In genomic region chr5:4417761-4418160, GRCm38 (mm10) we compare ENCODE assay signal across 25 mouse cellular contexts.
DNase-seq lines count a peak whose midpoint lies in the region; ATAC-seq and TF ChIP-seq lines count a peak whose summit lies in the region.
"Had no signal": no experiment of that assay in that cellular context is flagged by ENCODE, and none has a peak within 500 bp of the region (broad histone marks: within the 10 kb centered on the region; RNA-seq: fewer than 3 reads in every experiment).

No protein-coding gene starts in this region.

- H3K27ac ChIP-seq in hindbrain, embryonic 16.5 days (ENCODE audit: low read depth, low read length): no peak overlapping the region
- H3K27ac ChIP-seq in hindbrain, embryonic 14.5 days: no peak overlapping the region
- H3K27ac ChIP-seq: forebrain, embryonic 12.5 days; heart, embryonic 13.5 days; kidney, embryonic 15.5 days; limb, embryonic 12.5 days; liver, embryonic 15.5 days; stomach, embryonic 15.5 days had no signal

- no peak for TF ChIP-seq POLR2A in brain, embryonic 14.5 days (IDR thresholded peaks at IDR 0.05; ENCODE audit: borderline replicate concordance, extremely low read depth, insufficient read depth, insufficient read length, poor library complexity, severe bottlenecking)

- no peaks in the 10 kb centered on the region for H3K36me3 ChIP-seq in hindbrain, embryonic 16.5 days (ENCODE audit: control insufficient read depth, insufficient read depth, low read length)
- no peaks in the 10 kb centered on the region for H3K36me3 ChIP-seq in hindbrain, embryonic 14.5 days (replicated peaks; ENCODE audit: control insufficient read depth, insufficient read depth)
- H3K36me3 ChIP-seq: forebrain, embryonic 12.5 days; heart, embryonic 13.5 days; kidney, embryonic 15.5 days; limb, embryonic 12.5 days; liver, embryonic 15.5 days; stomach, embryonic 15.5 days had no signal

- H3K4me1 ChIP-seq in hindbrain, embryonic 16.5 days (ENCODE audit: control insufficient read depth, insufficient read depth, low read depth, low read length): no peaks in the 10 kb centered on the region
- H3K4me1 ChIP-seq in hindbrain, embryonic 14.5 days (replicated peaks; ENCODE audit: control insufficient read depth, insufficient read depth, low read length): no peaks in the 10 kb centered on the region
- H3K4me1 ChIP-seq: forebrain, embryonic 12.5 days; heart, embryonic 13.5 days; kidney, embryonic 15.5 days; limb, embryonic 12.5 days; liver, embryonic 15.5 days; stomach, embryonic 15.5 days had no signal

- WGBS in hindbrain, embryonic 16.5 days: 76% methylated on average over 1 of the region's 1 CpGs
- 75% methylated on average over 1 of the region's 1 CpGs for whole genome bisulfite sequencing in hindbrain, embryonic 14.5 days

- ATAC-seq in hindbrain, embryonic 16.5 days: peak; percentile 83
- ATAC-seq in hindbrain, embryonic 14.5 days (ENCODE audit: low FRiP score): no peak
- ATAC-seq: forebrain, postnatal 0 days; inflammation-experienced regulatory T-cells, adult 6 months had no signal

- no peak overlapping the region for H3K9ac ChIP-seq in hindbrain, embryonic 16.5 days (ENCODE audit: low read depth, low read length)
- H3K9ac ChIP-seq in hindbrain, embryonic 14.5 days: no peak overlapping the region
- H3K9ac ChIP-seq: forebrain, embryonic 12.5 days; forebrain, postnatal 0 days; heart, embryonic 13.5 days; kidney, embryonic 15.5 days; limb, embryonic 12.5 days; liver, embryonic 15.5 days; lung, embryonic 14.5 days; stomach, embryonic 15.5 days had no signal

- H3K4me2 ChIP-seq in hindbrain, embryonic 16.5 days (ENCODE audit: low read length): no peak overlapping the region
- no peak overlapping the region for H3K4me2 ChIP-seq in hindbrain, embryonic 14.5 days (replicated peaks)
- H3K4me2 ChIP-seq: forebrain, embryonic 12.5 days; heart, embryonic 13.5 days; kidney, embryonic 15.5 days; limb, embryonic 12.5 days; liver, embryonic 15.5 days; lung, embryonic 14.5 days; stomach, embryonic 15.5 days had no signal

- DNase-seq in hindbrain, embryonic 14.5 days (ENCODE audit: low spot score): no peak
- peak; percentile 26 for DNase-seq in brain, embryonic 14.5 days (ENCODE audit: low read depth)
- peak; percentile 20 for DNase-seq in cerebellum, adult 8-10 months
- DNase-seq in cerebellum, postnatal 25 days: peak; percentile 50 to 65
- DNase-seq in adrenal gland, postnatal 25 days: no peak
- no peak for DNase-seq in adipocyte (ENCODE audit: low spot score)
- DNase-seq: adrenal gland, adult 2 months; forebrain, postnatal 0 days; gastrocnemius, postnatal 10 days; heart, postnatal 10 days; kidney, adult 18-20 months; kidney, postnatal 25 days; lung, embryonic 14.5 days; lung, postnatal 14 days; midbrain, embryonic 14.5 days; right cerebral cortex, postnatal 25 days had no signal

- H3K27me3 ChIP-seq in hindbrain, embryonic 16.5 days (replicated peaks; ENCODE audit: control insufficient read depth, insufficient read depth, low read length): no peaks in the 10 kb centered on the region
- H3K27me3 ChIP-seq in hindbrain, embryonic 14.5 days (ENCODE audit: control insufficient read depth, insufficient read depth, low read length): no peaks in the 10 kb centered on the region
- H3K27me3 ChIP-seq: forebrain, embryonic 12.5 days; heart, embryonic 13.5 days; kidney, embryonic 15.5 days; limb, embryonic 12.5 days; liver, embryonic 15.5 days; stomach, embryonic 15.5 days had no signal

- no peak for TF ChIP-seq CTCF in brain, embryonic 14.5 days (IDR thresholded peaks at IDR 0.05; ENCODE audit: borderline replicate concordance, extremely low read depth, insufficient read depth, insufficient read length)

- no peak overlapping the region for H3K4me3 ChIP-seq in hindbrain, embryonic 16.5 days (ENCODE audit: low read length)
- H3K4me3 ChIP-seq in hindbrain, embryonic 14.5 days (replicated peaks; ENCODE audit: low read length): no peak overlapping the region
- H3K4me3 ChIP-seq: erythroblast, embryonic 14.5 days; forebrain, embryonic 12.5 days; heart, embryonic 13.5 days; kidney, embryonic 15.5 days; limb, embryonic 12.5 days; liver, embryonic 15.5 days; stomach, embryonic 15.5 days had no signal

- H3K9me3 ChIP-seq in hindbrain, embryonic 16.5 days (ENCODE audit: control insufficient read depth, low read length): no peaks in the 10 kb centered on the region
- H3K9me3 ChIP-seq in hindbrain, embryonic 14.5 days (ENCODE audit: control insufficient read depth, low read length): no peaks in the 10 kb centered on the region
- H3K9me3 ChIP-seq: forebrain, embryonic 12.5 days; heart, embryonic 13.5 days; kidney, embryonic 15.5 days; limb, embryonic 12.5 days; liver, embryonic 15.5 days; stomach, embryonic 15.5 days had no signal

Comparison
In these comparisons a context has a peak if more than half of its experiments do, and no peak if none do; other contexts are left out.
1. DNase-seq: peak in brain, embryonic 14.5 days (single experiment), cerebellum, adult 8-10 months (single experiment) and cerebellum, postnatal 25 days (2 of 2); none in hindbrain, embryonic 14.5 days (single experiment), adrenal gland, postnatal 25 days (single experiment) and adipocyte (single experiment).